8 mouse cellular contexts compared by ENCODE assay signal in the genomic region with DNA sequence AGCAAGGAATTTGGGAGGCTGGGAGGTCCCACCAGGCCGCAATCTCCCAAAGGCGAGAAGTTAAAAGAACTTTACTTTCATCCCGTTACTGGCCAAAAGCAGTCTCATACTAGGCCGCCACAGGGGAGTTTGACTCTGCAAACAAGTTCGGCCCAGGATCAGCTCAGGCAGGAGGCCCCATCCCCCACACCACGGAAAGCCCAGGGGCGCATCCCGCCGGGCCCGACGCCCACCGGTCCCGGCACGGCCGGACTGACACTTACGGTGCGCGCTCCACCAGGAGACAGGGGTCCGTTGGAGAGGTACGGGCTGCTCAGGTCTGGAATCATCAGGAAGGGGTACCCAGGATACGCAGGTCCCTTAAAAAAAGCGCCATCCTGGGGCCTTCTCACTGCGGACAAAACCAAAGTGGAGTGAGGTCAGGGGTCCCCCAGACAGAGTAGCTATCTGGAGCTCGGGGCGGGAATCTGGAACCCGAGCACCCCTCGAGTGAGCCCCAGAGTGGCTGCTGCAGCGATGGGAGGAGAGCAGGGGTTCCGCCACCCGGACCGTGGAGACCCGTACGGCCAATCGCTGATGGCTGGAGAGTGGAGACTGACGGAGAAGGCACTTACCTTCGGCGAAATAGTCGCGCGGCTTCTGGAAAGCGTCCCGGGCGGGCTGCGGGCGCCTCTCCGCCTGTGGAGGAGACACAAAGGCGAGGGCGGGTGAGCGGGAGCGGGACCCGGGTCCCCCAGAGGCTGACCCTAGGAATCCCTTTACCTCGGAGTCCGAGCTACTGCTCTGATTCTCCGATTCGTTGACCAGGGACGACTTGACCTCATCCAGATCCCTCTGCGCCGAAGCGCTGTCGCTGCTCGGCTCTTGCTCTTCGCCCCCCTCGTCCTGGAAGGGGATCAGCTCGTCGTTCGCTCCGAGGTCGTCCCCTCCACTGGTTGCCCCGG. TPM values are rescaled to one million over a fixed set of nuclear protein-coding genes. Genes with fewer than 3 reads are reported as not detected.
DNase-seq lines count a peak whose midpoint lies in the region; ATAC-seq and TF ChIP-seq lines count a peak whose summit lies in the region.

No protein-coding gene starts in this region.

- H3K9me3 ChIP-seq in embryonic facial prominence, embryonic 14.5 days (ENCODE audit: control insufficient read depth, low read length) = no peaks in the 10 kb centered on the region
- no peaks in the 10 kb centered on the region for H3K9me3 ChIP-seq in heart, embryonic 14.5 days (ENCODE audit: control insufficient read depth, low read length)
- no peaks in the 10 kb centered on the region for H3K9me3 ChIP-seq in kidney, postnatal 0 days (replicated peaks; ENCODE audit: low read length)

- WGBS in embryonic facial prominence, embryonic 14.5 days = 2% methylated on average over 41 of the region's 69 CpGs
- WGBS in heart, embryonic 14.5 days = 1% methylated on average over 69 of the region's 69 CpGs
- WGBS in kidney, postnatal 0 days = under 1% methylated on average over 68 of the region's 69 CpGs

- TF ChIP-seq CTCF in kidney, postnatal 0 days (IDR thresholded peaks at IDR 0.05; ENCODE audit: low read depth) = no peak

- peak; percentile 19 for ATAC-seq in embryonic facial prominence, embryonic 14.5 days (ENCODE audit: low read depth)
- peak; percentile 14 for ATAC-seq in heart, embryonic 14.5 days (ENCODE audit: insufficient number of reproducible peaks, insufficient read depth, low FRiP score, low read depth)
- peak; percentile 27; the same call in 1 of the 2 replicates for ATAC-seq in kidney, postnatal 0 days (replicated peaks; ENCODE audit: low FRiP score, low read depth)
- ATAC-seq in activated CD4-positive, CD25-positive, alpha-beta regulatory T cell, adult 4 months = no peak

- H3K27ac ChIP-seq in embryonic facial prominence, embryonic 14.5 days (replicated peaks; ENCODE audit: low read depth, low read length) = peak overlapping the region; percentile 95
- peak overlapping the region; percentile 75 to 83 for H3K27ac ChIP-seq in heart, embryonic 14.5 days (replicated peaks in 1 of 2; ENCODE audit: control insufficient read depth in 1 of 2, insufficient read depth in 1 of 2, low read depth in 2 of 2, low read length in 2 of 2)
- peak overlapping the region; percentile 96 for H3K27ac ChIP-seq in kidney, postnatal 0 days

- H3K36me3 ChIP-seq in embryonic facial prominence, embryonic 14.5 days (ENCODE audit: control insufficient read depth, insufficient read depth, low read length) = peaks cover 28% of the 10 kb centered on the region
- peaks cover 17% of the 10 kb centered on the region for H3K36me3 ChIP-seq in heart, embryonic 14.5 days (ENCODE audit: control insufficient read depth, insufficient read depth, low read length)
- no peaks in the 10 kb centered on the region for H3K36me3 ChIP-seq in kidney, postnatal 0 days (ENCODE audit: insufficient read depth, low read length)

- peak overlapping the region; percentile 94 for H3K4me3 ChIP-seq in embryonic facial prominence, embryonic 14.5 days (ENCODE audit: low read depth, low read length)
- peak overlapping the region; percentile 69 to 80 for H3K4me3 ChIP-seq in heart, embryonic 14.5 days (ENCODE audit: control insufficient read depth in 1 of 2, insufficient read depth in 1 of 2, low read depth in 1 of 2, low read length in 2 of 2)
- H3K4me3 ChIP-seq in kidney, postnatal 0 days (replicated peaks; ENCODE audit: low read depth, low read length) = peak overlapping the region; percentile 96

- peak; percentile 6 to 16 for DNase-seq in CD8-positive naive resting alpha-beta T cell, adult 2 months (ENCODE audit: low read depth in 2 of 2, low spot score in 2 of 2)
- peak; percentile 27 to 58 for DNase-seq in adrenal gland, adult 18-20 months (ENCODE audit: low spot score in 2 of 2)
- DNase-seq in embryonic facial prominence, embryonic 14.5 days (ENCODE audit: low spot score) = peak; percentile 56
- DNase-seq in kidney, postnatal 0 days (ENCODE audit: low spot score) = peak; percentile 75
- peak; percentile 44 for DNase-seq in lung, postnatal 36 days
- DNase-seq in right cerebral cortex, postnatal 14 days = peak; percentile 33

- H3K9ac ChIP-seq in embryonic facial prominence, embryonic 14.5 days (ENCODE audit: low read depth, low read length) = peak overlapping the region; percentile 95
- peak overlapping the region; percentile 82 for H3K9ac ChIP-seq in heart, embryonic 14.5 days (ENCODE audit: low read length)
- H3K9ac ChIP-seq in kidney, postnatal 0 days (ENCODE audit: low read depth, low read length) = peak overlapping the region; percentile 90

- H3K4me2 ChIP-seq in embryonic facial prominence, embryonic 14.5 days (ENCODE audit: low read depth, low read length) = peak overlapping the region; percentile 65
- H3K4me2 ChIP-seq in heart, embryonic 14.5 days (ENCODE audit: low read length) = peak overlapping the region; percentile 84
- H3K4me2 ChIP-seq in kidney, postnatal 0 days (ENCODE audit: low read length) = peak overlapping the region; percentile 61

- H3K27me3 ChIP-seq in embryonic facial prominence, embryonic 14.5 days (replicated peaks; ENCODE audit: control insufficient read depth, insufficient read depth, low read length) = no peaks in the 10 kb centered on the region
- no peaks in the 10 kb centered on the region for H3K27me3 ChIP-seq in heart, embryonic 14.5 days (ENCODE audit: control insufficient read depth, insufficient read depth, low read length)
- H3K27me3 ChIP-seq in kidney, postnatal 0 days (ENCODE audit: insufficient read depth, low read length) = no peaks in the 10 kb centered on the region

- peaks cover 15% of the 10 kb centered on the region for H3K4me1 ChIP-seq in embryonic facial prominence, embryonic 14.5 days (ENCODE audit: control insufficient read depth, insufficient read depth, low read length)
- peaks cover 4 to 12% of the 10 kb centered on the region in 2 experiments; a peak in 1 of 4 replicates for H3K4me1 ChIP-seq in heart, embryonic 14.5 days (ENCODE audit: control insufficient read depth in 2 of 2, insufficient read depth in 2 of 2, low read length in 2 of 2)
- H3K4me1 ChIP-seq in kidney, postnatal 0 days (replicated peaks; ENCODE audit: insufficient read depth, low read length) = 0 out of 2 replicates have a peak, but pooled peaks cover 4% of the 10 kb centered on the region

RNA-seq across cellular contexts. Expression of a gene that starts 0.8 kb away (rescaled TPM):
- 10 to 100 TPM in 1 of 2 experiments, 1 to 10 TPM in 1; 10.0 to 11.5 TPM for total RNA-seq in adrenal gland, adult 18-20 months (2021)
- polyA plus RNA-seq in embryonic facial prominence, embryonic 14.5 days (2014; fragmentation: Nextera tagmentation; extraction: Ambion mirVana) = 42.3 and 46.3 TPM in 2 replicates
- 15.7 and 17.4 TPM in 2 replicates for polyA plus RNA-seq in heart, embryonic 14.5 days (2014; fragmentation: Nextera tagmentation; extraction: Ambion mirVana)
- 23.8 and 25.0 TPM in 2 replicates for polyA plus RNA-seq in kidney, postnatal 0 days (2015; fragmentation: Nextera tagmentation; extraction: Ambion mirVana)
- polyA plus RNA-seq in activated CD4-positive, CD25-positive, alpha-beta regulatory T cell, adult 4 months (2017; shearing (Covaris generic)) = under 1 TPM; 0.40 to 0.75 TPM

Comparison
In these comparisons a context has a peak if more than half of its experiments do, and no peak if none do; other contexts are left out.
1. DNase-seq: peak in every context shown above with its lines; median percentile 75 in kidney, postnatal 0 days; 56 in embryonic facial prominence, embryonic 14.5 days; 44 in lung, postnatal 36 days; 42 in adrenal gland, adult 18-20 months; 33 in right cerebral cortex, postnatal 14 days; 11 in CD8-positive naive resting alpha-beta T cell, adult 2 months.